Mouse (Mus musculus): ENCODE measurements around the gene Lbhd1.

- TF ChIP-seq CTCF (IDR thresholded peaks at IDR 0.05; ENCODE audit: low read depth, low read length) (no peak), POLR2A (IDR thresholded peaks at IDR 0.05; ENCODE audit: extremely low read depth, insufficient read depth, low read length) (no peak)
Observed at GRCm38 (mm10) chr19:8919000-8919399, 35.5 kb downstream of the Lbhd1 start.
